Mouse (Mus musculus) forebrain, embryonic 12.5 days (tissue): ENCODE data around the gene Tbx20. TPM values are rescaled to one million over a fixed set of nuclear protein-coding genes. Genes with fewer than 3 reads are reported as not detected.
A peak's percentile ranks its signal among the peaks of the same experiment; 100 is the strongest.

ENCODE experiments used
- ATAC-seq: fragments of 200-750 bp; cut with Nextera tagmentation; 2 replicates; pipeline ENCODE4 v1.8.0; 2017; ENCODE audit warnings: moderate TSS enrichment; ENCODE audit not compliant: low FRiP score
- H3K27ac ChIP-seq: fragments of 300-500 bp; sonication (generic); 2 replicates; pipeline ENCODE4 v1.5.1; 2016; ENCODE audit warnings: mild to moderate bottlenecking
- H3K27me3 ChIP-seq: fragments of 300-500 bp; sonication (generic); 2 replicates; pipeline ENCODE4 v1.6.1; 2016; ENCODE audit warnings: mild to moderate bottlenecking
- H3K36me3 ChIP-seq: fragments of 300-500 bp; sonication (generic); replicated peaks from 2 replicates; pipeline ENCODE4 v1.6.1; 2016; ENCODE audit warnings: mild to moderate bottlenecking
- H3K4me1 ChIP-seq: fragments of 300-500 bp; sonication (generic); 2 replicates; pipeline ENCODE4 v1.6.1; 2016
- H3K4me2 ChIP-seq: fragments of 300-500 bp; sonication (generic); 2 replicates; pipeline ENCODE4 v1.6.1; 2016; ENCODE audit warnings: mild to moderate bottlenecking, moderate library complexity
- H3K4me3 ChIP-seq: fragments of 300-500 bp; sonication (generic); replicated peaks from 2 replicates; pipeline ENCODE4 v1.5.1; 2016; ENCODE audit warnings: mild to moderate bottlenecking
- H3K9ac ChIP-seq: fragments of 300-500 bp; sonication (generic); 2 replicates; pipeline ENCODE4 v1.6.1; 2016; ENCODE audit warnings: mild to moderate bottlenecking
- H3K9me3 ChIP-seq: fragments of 300-500 bp; sonication (generic); 2 replicates; pipeline ENCODE4 v1.6.1; 2016
- WGBS: fragments of 180-500 bp; shearing (Covaris S2); methylation state at CpG from one replicate; pipeline ENCODE4 v1.1.7; 2016; 5-methylcytosine and 5-hydroxymethylcytosine counted together
- polyA plus RNA-seq: library from polyadenylated mRNA; unstranded; fragments of >200 nt; fragmentation: Nextera tagmentation; extraction: Ambion mirVana; gene quantifications from 2 replicates; pipeline ENCODE4 v1.2.1, GENCODE M21; 2016

Tbx20 gene
- polyA plus RNA-seq, 1 experiment from 2014 or later, result 0.06 TPM

DNA sequence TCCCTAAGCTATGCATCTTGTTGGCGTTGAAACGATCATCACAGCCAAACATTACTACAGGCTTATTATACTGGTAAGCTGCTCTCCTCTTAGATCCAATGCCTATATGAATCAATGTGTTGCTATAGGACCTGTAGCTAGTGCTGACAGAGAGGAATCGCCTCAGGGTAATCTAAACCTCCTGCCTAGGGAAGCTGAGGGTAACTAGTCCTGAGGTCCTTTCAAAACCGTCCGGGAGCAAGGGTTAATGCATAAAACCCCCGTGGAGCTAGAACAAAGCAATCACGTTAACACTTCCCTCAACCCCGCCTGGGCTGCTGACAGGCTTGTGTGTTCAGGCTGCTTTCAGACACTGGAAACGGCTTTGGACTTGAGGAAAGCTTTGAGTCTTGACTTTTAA, 2.4 kb upstream of the Tbx20 start:
- Histone ChIP-seq H3K36me3 (no peaks in the 10 kb centered on the region), H3K9me3 (no peaks in the 10 kb centered on the region), H3K4me3 (no peak overlapping the region), H3K27ac (no peak overlapping the region), H3K27me3 (peaks cover 94% of the 10 kb centered on the region), H3K4me2 (no peak overlapping the region), H3K4me1 (peaks cover 35% of the 10 kb centered on the region), H3K9ac (no peak overlapping the region)
- WGBS, result under 1% methylated on average over 9 of the region's 9 CpGs
- ATAC-seq, result no peak

DNA sequence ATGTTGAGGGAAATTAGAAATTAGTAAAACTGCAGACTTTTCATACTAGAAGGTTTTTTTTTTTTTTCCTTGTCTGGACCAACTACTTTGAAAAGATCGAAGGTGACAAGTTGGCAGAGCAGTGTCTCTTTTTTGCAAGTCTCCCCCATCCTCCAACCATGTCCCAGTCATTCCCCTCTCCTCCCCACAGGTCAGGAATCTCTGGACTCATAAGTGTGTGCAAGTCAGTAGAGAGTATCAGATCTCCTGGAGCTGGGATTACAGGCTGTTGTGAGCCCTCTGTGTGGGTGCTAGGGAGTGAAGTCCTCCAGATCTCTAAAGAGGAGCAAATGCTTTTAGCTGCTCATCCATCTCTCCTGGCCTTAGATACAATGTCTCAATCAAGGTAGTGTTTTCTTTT, 1.5 kb upstream of the Tbx20 start:
- Histone ChIP-seq H3K27ac (no peak overlapping the region), H3K9me3 (no peaks in the 10 kb centered on the region), H3K36me3 (no peaks in the 10 kb centered on the region), H3K27me3 (peaks cover 94% of the 10 kb centered on the region), H3K4me3 (no peak overlapping the region), H3K9ac (no peak overlapping the region), H3K4me1 (peaks cover 27% of the 10 kb centered on the region), H3K4me2 (no peak overlapping the region)
- 6% methylated on average over 1 of the region's 1 CpGs for WGBS
- no peak for ATAC-seq

DNA sequence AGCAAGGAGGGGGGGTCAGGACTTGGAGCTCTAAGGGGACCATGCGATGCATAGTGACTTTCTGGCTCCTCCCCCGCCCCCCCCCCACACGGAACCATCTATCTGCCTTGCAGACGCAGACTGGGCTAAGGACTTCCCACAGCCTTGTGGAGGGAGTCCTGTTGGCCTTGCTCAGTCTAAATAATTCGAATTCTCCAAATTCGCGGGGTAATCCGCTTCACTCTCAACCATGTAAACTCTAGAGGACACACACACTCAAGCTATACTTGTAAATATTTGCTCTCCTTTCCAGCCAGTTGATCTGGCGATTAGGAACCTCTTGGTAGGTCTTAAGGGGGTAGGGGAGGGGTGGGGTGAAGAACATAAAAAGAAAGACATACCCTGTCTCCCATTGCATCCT, 898 bp upstream of the Tbx20 start:
- H3K4me3 ChIP-seq, result no peak overlapping the region
- H3K4me2 ChIP-seq, result no peak overlapping the region
- 0% methylated on average over 8 of the region's 9 CpGs for WGBS
- no peaks in the 10 kb centered on the region for H3K9me3 ChIP-seq
- 0 out of 2 replicates have a peak, but pooled peaks have one; percentile 22 for ATAC-seq
- no peak overlapping the region for H3K27ac ChIP-seq
- no peaks in the 10 kb centered on the region for H3K36me3 ChIP-seq
- H3K27me3 ChIP-seq, result peaks cover 94% of the 10 kb centered on the region
- peaks cover 31% of the 10 kb centered on the region for H3K4me1 ChIP-seq
- no peak overlapping the region for H3K9ac ChIP-seq

DNA sequence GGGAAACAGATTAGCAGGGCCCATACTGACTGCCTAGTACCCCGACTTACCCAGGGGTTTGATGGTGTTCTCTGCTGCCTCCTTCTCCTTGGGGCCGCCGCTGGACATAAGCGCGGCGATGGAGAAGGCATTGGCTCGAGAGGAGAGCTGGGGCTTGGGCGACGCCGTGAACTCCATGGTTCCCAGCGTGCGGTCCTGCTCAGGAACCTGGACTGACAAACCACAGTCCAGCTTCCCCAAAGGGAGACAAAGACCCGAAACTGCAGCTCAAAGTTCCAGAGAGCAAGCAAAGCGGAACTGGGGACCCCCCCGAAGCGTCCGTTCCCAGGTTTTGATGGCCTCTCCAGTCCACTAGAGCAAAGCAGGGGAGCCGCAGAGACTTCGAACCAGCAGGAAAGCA, 434 bp downstream of the Tbx20 start:
- 1% methylated on average over 19 of the region's 19 CpGs for WGBS
- Histone ChIP-seq H3K9me3 (no peaks in the 10 kb centered on the region), H3K27ac (no peak overlapping the region), H3K36me3 (no peaks in the 10 kb centered on the region), H3K27me3 (peaks cover 89% of the 10 kb centered on the region), H3K4me2 (peak overlapping the region; percentile 49), H3K9ac (no peak overlapping the region), H3K4me1 (peaks cover 32% of the 10 kb centered on the region), H3K4me3 (peak overlapping the region; percentile 36)
- ATAC-seq, result no peak

GRCm38 (mm10) chr9:24773171-24773570, 932 bp downstream of the Tbx20 start:
- WGBS, result 2% methylated on average over 9 of the region's 9 CpGs
- H3K4me3 ChIP-seq, result no peak overlapping the region

GRCm38 (mm10) chr9:24772431-24773120, 1.5 kb downstream of the Tbx20 start:
- H3K9ac ChIP-seq, result no peak overlapping the region
- H3K4me1 ChIP-seq, result peaks cover 26% of the 10 kb centered on the region
- H3K36me3 ChIP-seq, result no peaks in the 10 kb centered on the region
- no peak overlapping the region for H3K27ac ChIP-seq
- no peak overlapping the region for H3K4me2 ChIP-seq
- H3K4me3 ChIP-seq, result no peak overlapping the region
- H3K27me3 ChIP-seq, result peaks cover 88% of the 10 kb centered on the region
- H3K9me3 ChIP-seq, result no peaks in the 10 kb centered on the region
- ATAC-seq, result no peak
- WGBS, result 4% methylated on average over 9 of the region's 9 CpGs

More at GRCm38 (mm10) chr9:24773171-24773570, 932 bp downstream of the Tbx20 start:
- H3K4me1 ChIP-seq, result peaks cover 32% of the 10 kb centered on the region
- no peaks in the 10 kb centered on the region for H3K36me3 ChIP-seq
- no peak for ATAC-seq
- H3K27ac ChIP-seq, result no peak overlapping the region
- H3K27me3 ChIP-seq, result peaks cover 89% of the 10 kb centered on the region
- no peak overlapping the region for H3K9ac ChIP-seq
- no peaks in the 10 kb centered on the region for H3K9me3 ChIP-seq
- H3K4me2 ChIP-seq, result no peak overlapping the region

- H3K4me2 ChIP-seq, result no peak overlapping the region
- no peak for ATAC-seq
- 12% methylated on average over 4 of the region's 4 CpGs for WGBS
- no peaks in the 10 kb centered on the region for H3K9me3 ChIP-seq
- H3K9ac ChIP-seq, result no peak overlapping the region
- no peaks in the 10 kb centered on the region for H3K36me3 ChIP-seq
- H3K27ac ChIP-seq, result no peak overlapping the region
- no peak overlapping the region for H3K4me3 ChIP-seq
- H3K27me3 ChIP-seq, result peaks cover 85% of the 10 kb centered on the region
- H3K4me1 ChIP-seq, result peaks cover 22% of the 10 kb centered on the region
These were observed 2.4 kb downstream of the Tbx20 start for GRCm38 (mm10) chr9:24771713-24772112.

DNA sequence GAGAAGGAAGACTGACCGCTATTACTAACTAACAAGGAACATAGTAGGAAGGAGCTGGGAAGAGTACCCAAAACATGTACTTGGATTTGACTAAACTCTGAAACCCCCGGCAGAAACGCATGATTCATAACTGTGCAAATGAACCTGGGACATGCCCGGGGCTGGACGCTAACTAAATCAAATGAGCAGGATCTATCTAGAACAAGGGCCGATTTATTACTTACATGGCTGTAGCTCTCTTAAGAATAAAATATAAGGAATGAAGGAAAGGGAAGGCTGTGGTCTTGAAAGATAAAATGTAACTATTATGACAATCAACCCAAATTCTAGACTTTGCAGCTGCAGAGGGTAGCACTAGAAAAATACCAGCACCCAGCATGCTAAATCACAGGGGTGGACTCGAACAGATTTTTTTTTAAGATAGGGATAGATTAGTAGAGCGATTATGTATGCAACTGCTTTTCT, 3.1 kb downstream of the Tbx20 start:
- WGBS, result 4% methylated on average over 8 of the region's 8 CpGs
- ATAC-seq, result no peak

DNA sequence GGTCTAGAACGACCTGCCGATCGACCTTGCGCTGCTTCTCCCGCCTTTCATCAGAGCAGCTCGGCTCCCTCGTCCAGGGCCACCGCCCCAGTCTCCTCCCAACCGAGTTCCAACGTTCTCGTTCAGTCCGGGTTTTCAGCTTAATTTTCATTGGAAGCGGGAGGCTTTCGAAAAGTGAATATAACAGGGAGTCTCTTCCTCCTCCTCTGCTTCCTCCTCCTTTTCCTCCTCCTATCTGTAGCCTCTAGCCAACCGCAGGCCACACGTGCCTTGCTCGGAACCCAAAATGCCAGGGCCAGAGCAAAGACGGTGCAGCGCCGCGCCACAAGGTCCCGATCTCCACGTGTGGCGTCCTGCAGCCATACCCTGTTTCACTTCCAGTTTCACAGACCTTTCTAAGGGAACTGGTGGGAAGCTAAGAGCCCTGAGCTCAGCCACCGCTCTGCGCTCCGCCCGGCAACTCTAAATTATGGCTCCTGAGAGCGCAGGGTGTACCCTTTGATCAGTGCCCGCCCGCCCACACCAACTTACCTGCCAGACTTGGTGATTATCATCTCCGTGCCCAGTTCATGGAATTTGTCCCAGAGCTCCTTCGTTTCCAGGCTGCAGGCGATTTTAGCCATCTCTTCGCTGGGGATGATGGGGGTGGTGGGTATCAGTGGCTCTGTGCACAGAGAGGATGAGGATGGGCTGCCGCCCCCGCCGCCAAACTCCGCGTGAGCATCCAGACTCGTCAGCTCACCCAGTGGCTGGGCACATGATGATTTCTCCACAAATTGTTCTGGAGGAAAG, 3.8 kb downstream of the Tbx20 start:
- WGBS, result under 1% methylated on average over 41 of the region's 41 CpGs
- H3K36me3 ChIP-seq, result no peaks in the 10 kb centered on the region
- H3K27me3 ChIP-seq, result peaks cover 82% of the 10 kb centered on the region
- H3K9ac ChIP-seq, result no peak overlapping the region
- no peaks in the 10 kb centered on the region for H3K9me3 ChIP-seq
- ATAC-seq, result no peak
- H3K27ac ChIP-seq, result no peak overlapping the region
- peaks cover 22% of the 10 kb centered on the region for H3K4me1 ChIP-seq
- H3K4me3 ChIP-seq, result peak overlapping the region; percentile 15
- peak overlapping the region; percentile 33 for H3K4me2 ChIP-seq

More for the DNA sequence above, 3.1 kb downstream of the Tbx20 start:
- Histone ChIP-seq H3K4me1 (peaks cover 22% of the 10 kb centered on the region), H3K4me2 (no peak overlapping the region), H3K4me3 (no peak overlapping the region), H3K36me3 (no peaks in the 10 kb centered on the region), H3K27me3 (peaks cover 82% of the 10 kb centered on the region), H3K27ac (no peak overlapping the region), H3K9me3 (no peaks in the 10 kb centered on the region), H3K9ac (no peak overlapping the region)

DNA sequence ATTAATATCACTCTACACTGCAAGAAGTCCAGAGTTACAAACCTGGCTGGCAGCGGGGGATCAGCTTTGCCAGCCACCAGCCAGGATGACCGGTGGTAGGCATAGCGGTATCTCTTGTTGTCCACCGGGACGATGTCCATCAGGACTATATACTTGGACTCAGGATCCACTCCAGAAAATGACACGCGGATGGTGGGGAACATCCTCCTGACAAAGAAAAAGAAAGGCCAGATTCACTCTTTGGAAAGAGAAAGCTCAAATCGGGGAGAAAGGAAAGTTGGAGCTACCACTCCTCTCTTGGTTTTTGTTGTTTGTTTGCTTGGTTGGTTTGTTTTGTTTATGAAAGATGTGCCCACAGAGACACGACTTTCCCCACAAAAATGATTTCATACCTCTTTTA, 4.5 kb downstream of the Tbx20 start:
- no peak overlapping the region for H3K4me3 ChIP-seq
- under 1% methylated on average over 9 of the region's 9 CpGs for WGBS
- no peak overlapping the region for H3K27ac ChIP-seq
- no peak overlapping the region for H3K4me2 ChIP-seq
- peaks cover 21% of the 10 kb centered on the region for H3K4me1 ChIP-seq
- peaks cover 80% of the 10 kb centered on the region for H3K27me3 ChIP-seq
- H3K9me3 ChIP-seq, result no peaks in the 10 kb centered on the region
- H3K9ac ChIP-seq, result no peak overlapping the region
- H3K36me3 ChIP-seq, result no peaks in the 10 kb centered on the region
- ATAC-seq, result no peak

DNA sequence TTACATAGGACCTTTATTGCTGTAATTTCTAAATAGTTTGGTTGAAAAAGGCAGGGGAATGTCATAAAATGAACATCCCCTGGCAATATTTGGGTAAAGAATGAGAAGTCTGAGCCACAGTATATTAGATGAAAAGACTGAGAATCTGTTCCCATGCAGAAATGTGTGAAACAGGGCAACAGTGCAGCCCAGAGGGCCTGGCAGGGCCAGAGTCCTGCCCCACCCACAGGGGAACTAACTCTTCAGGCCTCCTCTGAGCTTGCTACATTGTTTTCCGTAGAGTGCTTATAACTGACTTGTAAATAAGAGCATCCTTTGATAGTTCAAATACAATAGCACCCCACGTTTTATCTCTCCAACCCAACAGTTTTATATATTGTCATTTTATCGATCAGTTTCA, 7.0 kb downstream of the Tbx20 start:
- no peaks in the 10 kb centered on the region for H3K9me3 ChIP-seq
- 40% methylated on average over 3 of the region's 3 CpGs for WGBS
- no peak overlapping the region for H3K9ac ChIP-seq
- H3K27ac ChIP-seq, result no peak overlapping the region
- no peak for ATAC-seq
- H3K4me2 ChIP-seq, result no peak overlapping the region
- no peaks in the 10 kb centered on the region for H3K36me3 ChIP-seq
- H3K4me3 ChIP-seq, result no peak overlapping the region
- peaks cover 63% of the 10 kb centered on the region for H3K27me3 ChIP-seq
- peaks cover 8% of the 10 kb centered on the region; the same call in 1 of the 2 replicates for H3K4me1 ChIP-seq

DNA sequence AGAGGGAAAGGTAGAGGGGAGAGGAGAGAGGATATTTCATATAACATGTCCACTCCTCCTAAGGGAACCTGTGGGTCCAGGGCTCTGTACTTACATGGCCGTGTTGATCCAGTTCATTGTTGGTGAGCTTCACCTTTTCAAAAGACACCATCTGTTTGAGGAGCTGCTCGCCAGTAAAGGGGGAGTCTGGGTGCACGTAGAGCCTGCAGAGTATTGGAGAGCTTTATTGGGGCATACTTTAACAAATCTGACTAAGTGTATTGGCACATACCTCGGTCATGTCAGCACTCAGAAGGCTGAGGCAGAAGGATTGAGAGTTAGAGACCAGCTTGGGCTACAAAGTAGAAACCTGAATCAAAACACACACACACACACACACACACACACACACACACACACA, 8.5 kb downstream of the Tbx20 start:
- H3K4me3 ChIP-seq, result no peak overlapping the region
- H3K36me3 ChIP-seq, result no peaks in the 10 kb centered on the region
- no peak for ATAC-seq
- no peak overlapping the region for H3K27ac ChIP-seq
- H3K27me3 ChIP-seq, result peaks cover 48% of the 10 kb centered on the region
- H3K9ac ChIP-seq, result no peak overlapping the region
- peaks cover 7% of the 10 kb centered on the region; the same call in 1 of the 2 replicates for H3K4me1 ChIP-seq
- WGBS, result 46% methylated on average over 4 of the region's 4 CpGs
- no peaks in the 10 kb centered on the region for H3K9me3 ChIP-seq
- no peak overlapping the region for H3K4me2 ChIP-seq
